In the genomic region with DNA sequence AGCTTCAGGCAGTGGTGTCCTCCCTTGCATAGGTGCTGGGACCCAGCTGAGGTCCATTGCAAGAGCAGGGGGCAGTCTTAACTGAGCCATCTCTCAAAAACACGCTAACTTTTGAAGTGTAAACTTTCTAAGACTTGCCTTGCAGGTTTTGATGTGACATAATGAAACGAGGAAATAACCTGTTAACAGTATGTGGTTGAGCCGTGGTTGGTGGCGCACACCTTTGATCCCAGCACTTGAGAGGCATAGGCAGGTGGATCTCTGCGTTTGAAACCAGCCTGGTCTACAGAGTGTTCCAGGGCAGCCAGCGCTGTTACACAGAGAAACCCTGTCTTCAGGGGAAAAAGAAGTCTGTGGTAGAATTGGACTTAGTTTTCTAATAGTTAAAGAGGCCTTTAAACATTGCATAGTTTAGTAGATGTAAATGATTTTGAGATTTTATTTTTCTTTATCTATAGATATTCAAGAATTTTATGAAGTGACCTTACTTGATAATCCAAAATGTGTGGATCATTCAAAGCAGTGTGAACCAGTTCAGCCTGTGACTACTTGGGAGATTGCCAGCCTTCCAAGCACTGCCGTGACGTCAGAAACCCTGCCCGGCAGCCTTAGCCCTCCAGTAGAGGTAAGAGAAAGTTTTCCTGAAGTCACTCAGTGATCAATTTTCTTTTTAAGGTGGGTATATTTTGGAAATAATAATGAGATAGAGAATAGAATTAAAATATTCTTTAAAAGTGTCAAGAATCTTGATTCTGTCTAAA, we compare ENCODE assay signal across 14 mouse cellular contexts. TPM values are rescaled to one million over a fixed set of nuclear protein-coding genes. Genes with fewer than 3 reads are reported as not detected.
DNase-seq lines count a peak whose midpoint lies in the region; ATAC-seq lines count a peak whose summit lies in the region.
"Had no signal": no experiment of that assay in that cellular context is flagged by ENCODE, and none has a peak within 500 bp of the region (broad histone marks: within the 10 kb centered on the region; RNA-seq: fewer than 3 reads in every experiment).

No protein-coding gene starts in this region.

- peak; percentile 41 to 48 for DNase-seq in heart, adult 18-20 months
- DNase-seq in thymus, postnatal 0 days (ENCODE audit: low spot score) = peak; percentile 66
- DNase-seq in thymus, adult 18-20 months = no peak
- DNase-seq in kidney, postnatal 36 days = peak; percentile 77 to 78
- DNase-seq in limb, embryonic 10.5 days (ENCODE audit: low spot score) = no peak
- DNase-seq in embryo, embryonic 11 days = no peak
- no peak for DNase-seq in spleen, adult 18-20 months
- DNase-seq: cerebellum, adult 11 months; forebrain, postnatal 0 days had no signal

- no peak for ATAC-seq in heart, embryonic 11.5 days (replicated peaks; ENCODE audit: insufficient number of reproducible peaks, low FRiP score, low TSS enrichment)
- ATAC-seq: forebrain, postnatal 0 days had no signal

- H3K4me1 ChIP-seq in heart, embryonic 11.5 days (ENCODE audit: control insufficient read depth, insufficient read depth, low read length) = no peaks in the 10 kb centered on the region
- H3K4me1 ChIP-seq in limb, embryonic 10.5 days = no peaks in the 10 kb centered on the region
- H3K4me1 ChIP-seq: embryonic facial prominence, embryonic 13.5 days; heart, embryonic 10.5 days had no signal

- no peaks in the 10 kb centered on the region for H3K9me3 ChIP-seq in heart, embryonic 11.5 days (replicated peaks; ENCODE audit: control insufficient read depth, low read length)
- H3K9me3 ChIP-seq in limb, embryonic 10.5 days (replicated peaks) = no peaks in the 10 kb centered on the region
- H3K9me3 ChIP-seq: embryonic facial prominence, embryonic 13.5 days; heart, embryonic 10.5 days; liver, embryonic 15.5 days had no signal

- no peak overlapping the region for H3K4me3 ChIP-seq in heart, embryonic 11.5 days (ENCODE audit: low read depth, low read length)
- no peak overlapping the region for H3K4me3 ChIP-seq in limb, embryonic 10.5 days
- H3K4me3 ChIP-seq: embryonic facial prominence, embryonic 13.5 days; heart, embryonic 10.5 days; left cerebral cortex, adult 2 months; liver, embryonic 15.5 days had no signal

- H3K36me3 ChIP-seq in heart, embryonic 11.5 days (ENCODE audit: control insufficient read depth, insufficient read depth, low read length) = no peaks in the 10 kb centered on the region
- peaks cover 47% of the 10 kb centered on the region for H3K36me3 ChIP-seq in limb, embryonic 10.5 days

- no peak overlapping the region for H3K27ac ChIP-seq in heart, embryonic 11.5 days (ENCODE audit: low read depth, low read length)
- no peak overlapping the region for H3K27ac ChIP-seq in limb, embryonic 10.5 days
- H3K27ac ChIP-seq: embryonic facial prominence, embryonic 13.5 days; heart, embryonic 10.5 days; left cerebral cortex, adult 2 months; liver, embryonic 15.5 days had no signal

- H3K27me3 ChIP-seq in heart, embryonic 11.5 days (ENCODE audit: control insufficient read depth, insufficient read depth, low read length) = no peaks in the 10 kb centered on the region
- no peaks in the 10 kb centered on the region for H3K27me3 ChIP-seq in limb, embryonic 10.5 days (ENCODE audit: low read depth, poor library complexity, severe bottlenecking)
- H3K27me3 ChIP-seq: embryonic facial prominence, embryonic 13.5 days; liver, embryonic 15.5 days had no signal

- WGBS in heart, embryonic 11.5 days (ENCODE audit: insufficient replicate concordance) = 87% methylated on average over 9 of the region's 9 CpGs
- 94% methylated on average over 9 of the region's 9 CpGs for WGBS in limb, embryonic 10.5 days

- H3K4me2 ChIP-seq in heart, embryonic 11.5 days = no peak overlapping the region
- H3K4me2 ChIP-seq: embryonic facial prominence, embryonic 13.5 days; liver, embryonic 15.5 days had no signal

- no peak overlapping the region for H3K9ac ChIP-seq in heart, embryonic 11.5 days (ENCODE audit: low read depth, low read length)
- H3K9ac ChIP-seq: embryonic facial prominence, embryonic 13.5 days; forebrain, postnatal 0 days; liver, embryonic 15.5 days had no signal

RNA-seq across cellular contexts. Expression of a gene that starts 20.6 kb away (rescaled TPM):
- 10 to 100 TPM; 52.6 to 59.2 TPM for total RNA-seq in heart, adult 18-20 months (2021)
- 22.5 and 25.4 TPM in 2 replicates for polyA plus RNA-seq in heart, embryonic 11.5 days (2014; fragmentation: Nextera tagmentation; extraction: Ambion mirVana)
- polyA plus RNA-seq in thymus, postnatal 0 days (2015; fragmentation: Nextera tagmentation; extraction: Ambion mirVana) = 14.7 and 17.8 TPM in 2 replicates
- 31.4 and 33.9 TPM in 2 replicates for polyA plus RNA-seq in limb, embryonic 10.5 days (2016; fragmentation: Nextera tagmentation; extraction: Ambion mirVana)

Comparison
In these comparisons a context has a peak if more than half of its experiments do, and no peak if none do; other contexts are left out.
1. DNase-seq: peak in heart, adult 18-20 months (2 of 2), thymus, postnatal 0 days (single experiment) and kidney, postnatal 36 days (2 of 2); none in thymus, adult 18-20 months (0 of 2), limb, embryonic 10.5 days (single experiment), embryo, embryonic 11 days (single experiment) and spleen, adult 18-20 months (0 of 2).